Mouse (Mus musculus) C2C12 (cell line): Measurements from ENCODE around the gene Gad2.
"Not testable (repeated sequence)": the region's sequence is repeated elsewhere in the genome, so short reads cannot be mapped to it uniquely, and the experiment has no call there.

Experiments used
- CEBPB ChIP-seq: IDR thresholded peaks from one replicate; pipeline ENCODE4 v1.6.1; 2011; ENCODE audit warnings: low read depth, mild to moderate bottlenecking, control low read depth, moderate library complexity
- CTCF ChIP-seq: IDR thresholded peaks from one replicate; pipeline ENCODE4 v1.5.1; 2011; ENCODE audit not compliant: control insufficient read depth, insufficient read depth, insufficient read length
- MAX ChIP-seq: IDR thresholded peaks from one replicate; pipeline ENCODE4 v1.6.1; 2011; ENCODE audit warnings: mild to moderate bottlenecking, control low read depth
- MYOD1 ChIP-seq: IDR thresholded peaks from one replicate; pipeline ENCODE4 v1.6.1; 2011; ENCODE audit warnings: low read depth; ENCODE audit not compliant: control insufficient read depth, insufficient read length
- MYOG ChIP-seq: IDR thresholded peaks from one replicate; pipeline ENCODE4 v1.6.1; 2011; ENCODE audit not compliant: control insufficient read depth, insufficient read length; ENCODE audit errors: extremely low read depth
- USF1 ChIP-seq: IDR thresholded peaks from one replicate; pipeline ENCODE4 v1.6.1; 2011; ENCODE audit warnings: low read depth, mild to moderate bottlenecking, control low read depth, moderate library complexity

DNA sequence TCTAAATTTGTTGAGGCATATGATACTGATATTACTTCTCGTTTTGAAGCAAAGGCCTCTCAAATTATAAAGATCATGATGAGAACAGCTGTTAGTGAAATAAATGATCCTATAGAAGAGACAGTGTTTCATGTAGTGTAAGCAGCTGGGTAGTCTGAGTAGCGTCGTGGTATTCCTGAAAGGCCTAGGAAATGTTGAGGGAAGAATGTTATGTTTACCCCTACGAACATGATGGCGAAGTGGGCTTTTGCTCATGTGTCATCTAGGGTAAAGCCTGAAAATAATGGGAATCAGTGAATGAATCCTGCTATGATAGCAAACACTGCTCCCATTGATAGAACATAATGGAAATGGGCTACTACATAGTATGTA, 33.8 kb upstream of the Gad2 start:
- TF ChIP-seq USF1, MAX, CTCF, MYOD1, MYOG, CEBPB: not testable (repeated sequence)
